Mouse (Mus musculus) forebrain, embryonic 11.5 days (tissue): ENCODE data around the gene Dnaic2. TPM values are rescaled to one million over a fixed set of nuclear protein-coding genes. Genes with fewer than 3 reads are reported as not detected.
A peak's percentile ranks its signal among the peaks of the same experiment; 100 is the strongest.

Experiments used
- ATAC-seq: fragments of 200-750 bp; cut with Nextera tagmentation; replicated peaks from 2 replicates; pipeline ENCODE4 v1.8.0; 2017; ENCODE audit warnings: moderate TSS enrichment; ENCODE audit not compliant: low FRiP score
- DNase-seq: peaks from one replicate; pipeline ENCODE4 v3.0.0-alpha.2; 2017; ENCODE audit warnings: low spot score
- H3K27ac ChIP-seq: fragments of 300-500 bp; sonication (generic); 2 replicates; pipeline ENCODE4 v1.5.1; 2014; ENCODE audit warnings: low read depth, low read length
- H3K27me3 ChIP-seq: fragments of 300-500 bp; sonication (generic); 2 replicates; pipeline ENCODE4 v1.6.1; 2014; ENCODE audit warnings: mild to moderate bottlenecking, low read length, mixed read lengths; ENCODE audit not compliant: control insufficient read depth, insufficient read depth
- H3K36me3 ChIP-seq: fragments of 300-500 bp; sonication (generic); 2 replicates; pipeline ENCODE4 v1.6.1; 2014; ENCODE audit warnings: mild to moderate bottlenecking, low read length, moderate library complexity, mixed read lengths; ENCODE audit not compliant: control insufficient read depth, insufficient read depth
- H3K4me1 ChIP-seq: fragments of 300-500 bp; sonication (generic); replicated peaks from 2 replicates; pipeline ENCODE4 v1.6.1; 2014; ENCODE audit warnings: low read length, mixed read lengths; ENCODE audit not compliant: control insufficient read depth, insufficient read depth
- H3K4me2 ChIP-seq: fragments of 300-500 bp; sonication (generic); 2 replicates; pipeline ENCODE4 v1.6.1; 2014; ENCODE audit warnings: low read depth, mild to moderate bottlenecking, low read length, moderate library complexity, mixed read lengths; ENCODE audit not compliant: severe bottlenecking
- H3K4me3 ChIP-seq: fragments of 300-500 bp; sonication (generic); 2 replicates; pipeline ENCODE4 v1.5.1; 2014; ENCODE audit warnings: low read depth, low read length
- H3K9ac ChIP-seq: fragments of 300-500 bp; sonication (generic); 2 replicates; pipeline ENCODE4 v1.6.1; 2014; ENCODE audit warnings: low read length
- H3K9me3 ChIP-seq: fragments of 300-500 bp; sonication (generic); 2 replicates; pipeline ENCODE4 v1.6.1; 2016; ENCODE audit warnings: low read length, mixed read lengths; ENCODE audit not compliant: control insufficient read depth
- WGBS: fragments of 180-500 bp; shearing (Covaris S2); extraction: QIAGEN DNeasy Blood & Tissue Kit; methylation state at CpG from one replicate; pipeline ENCODE4 v1.1.7; 2014; 5-methylcytosine and 5-hydroxymethylcytosine counted together
- polyA plus RNA-seq: library from polyadenylated mRNA; unstranded; fragments of >200 nt; fragmentation: Nextera tagmentation; extraction: Ambion mirVana; gene quantifications from 2 replicates; pipeline ENCODE4 v1.2.1, GENCODE M21; 2014

Dnaic2 gene
- polyA plus RNA-seq, 1 experiment from 2014 or later: 1.1 TPM

DNA sequence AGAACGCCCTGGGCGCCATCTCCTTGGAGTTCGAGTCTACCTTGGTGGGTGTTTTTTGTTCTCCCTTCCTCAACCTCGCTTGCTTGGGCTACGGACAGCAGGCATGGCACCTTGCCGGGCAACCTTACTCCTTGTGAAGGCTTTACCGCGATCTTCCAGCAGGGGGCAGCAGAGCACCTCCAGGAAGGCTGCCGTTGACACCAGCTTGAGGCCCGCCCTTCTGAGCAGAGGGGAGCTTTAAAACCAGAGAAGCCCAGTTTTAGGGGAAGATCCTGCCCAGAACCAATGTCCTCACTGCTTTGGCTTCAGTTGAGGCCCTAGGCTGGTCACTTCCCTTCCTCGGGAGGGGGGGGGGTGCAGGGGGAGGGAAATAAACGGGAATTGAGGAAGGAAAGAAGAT is 17.9 kb downstream of the Dnaic2 start:
- H3K9ac ChIP-seq: peak overlapping the region; percentile 47
- peak overlapping the region; percentile 31; the same call in 1 of the 2 replicates for H3K4me2 ChIP-seq
- ATAC-seq: peak; percentile 69
- WGBS: 2% methylated on average over 12 of the region's 12 CpGs
- peaks cover 8% of the 10 kb centered on the region; the same call in 1 of the 2 replicates for H3K4me1 ChIP-seq
- H3K4me3 ChIP-seq: no peak overlapping the region
- peak; percentile 97 for DNase-seq
- no peak overlapping the region for H3K27ac ChIP-seq
- no peaks in the 10 kb centered on the region for H3K27me3 ChIP-seq
- H3K36me3 ChIP-seq: no peaks in the 10 kb centered on the region
- H3K9me3 ChIP-seq: no peaks in the 10 kb centered on the region

DNA sequence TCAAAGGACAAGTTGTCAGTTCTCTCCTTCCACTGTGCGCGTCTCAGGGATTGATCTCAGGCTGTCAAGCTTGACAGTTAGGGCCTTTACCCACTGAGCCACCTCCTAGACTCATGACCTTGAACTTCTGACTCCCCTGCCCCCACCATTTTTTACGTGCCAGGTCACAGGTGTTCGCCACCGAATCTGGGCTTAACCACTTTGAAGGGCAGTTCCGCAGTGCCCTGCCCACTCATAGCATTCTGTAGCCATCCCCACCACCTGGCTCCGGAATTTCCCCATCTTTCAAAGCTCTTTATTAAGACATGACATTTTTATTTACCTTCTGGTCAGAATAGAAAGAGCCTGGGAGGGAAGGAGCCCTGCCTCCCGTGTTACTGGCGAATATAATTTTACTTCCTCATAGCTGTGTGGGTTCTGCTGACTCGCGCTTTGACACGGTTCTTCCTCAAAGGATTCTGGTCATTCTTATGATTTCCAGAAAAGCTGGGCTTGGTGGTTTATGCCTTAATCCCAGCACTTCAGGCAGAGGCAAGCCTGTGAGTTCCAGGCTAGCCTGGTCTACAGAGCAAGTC is 20.4 kb downstream of the Dnaic2 start:
- H3K9ac ChIP-seq: no peak overlapping the region
- ATAC-seq (no peak), DNase-seq (no peak)
- H3K36me3 ChIP-seq: no peaks in the 10 kb centered on the region
- no peaks in the 10 kb centered on the region for H3K9me3 ChIP-seq
- H3K4me3 ChIP-seq: no peak overlapping the region
- H3K4me1 ChIP-seq: 0 out of 2 replicates have a peak, but pooled peaks cover 3% of the 10 kb centered on the region
- no peaks in the 10 kb centered on the region for H3K27me3 ChIP-seq
- H3K27ac ChIP-seq: no peak overlapping the region
- no peak overlapping the region for H3K4me2 ChIP-seq
- 87% methylated on average over 12 of the region's 12 CpGs for WGBS

DNA sequence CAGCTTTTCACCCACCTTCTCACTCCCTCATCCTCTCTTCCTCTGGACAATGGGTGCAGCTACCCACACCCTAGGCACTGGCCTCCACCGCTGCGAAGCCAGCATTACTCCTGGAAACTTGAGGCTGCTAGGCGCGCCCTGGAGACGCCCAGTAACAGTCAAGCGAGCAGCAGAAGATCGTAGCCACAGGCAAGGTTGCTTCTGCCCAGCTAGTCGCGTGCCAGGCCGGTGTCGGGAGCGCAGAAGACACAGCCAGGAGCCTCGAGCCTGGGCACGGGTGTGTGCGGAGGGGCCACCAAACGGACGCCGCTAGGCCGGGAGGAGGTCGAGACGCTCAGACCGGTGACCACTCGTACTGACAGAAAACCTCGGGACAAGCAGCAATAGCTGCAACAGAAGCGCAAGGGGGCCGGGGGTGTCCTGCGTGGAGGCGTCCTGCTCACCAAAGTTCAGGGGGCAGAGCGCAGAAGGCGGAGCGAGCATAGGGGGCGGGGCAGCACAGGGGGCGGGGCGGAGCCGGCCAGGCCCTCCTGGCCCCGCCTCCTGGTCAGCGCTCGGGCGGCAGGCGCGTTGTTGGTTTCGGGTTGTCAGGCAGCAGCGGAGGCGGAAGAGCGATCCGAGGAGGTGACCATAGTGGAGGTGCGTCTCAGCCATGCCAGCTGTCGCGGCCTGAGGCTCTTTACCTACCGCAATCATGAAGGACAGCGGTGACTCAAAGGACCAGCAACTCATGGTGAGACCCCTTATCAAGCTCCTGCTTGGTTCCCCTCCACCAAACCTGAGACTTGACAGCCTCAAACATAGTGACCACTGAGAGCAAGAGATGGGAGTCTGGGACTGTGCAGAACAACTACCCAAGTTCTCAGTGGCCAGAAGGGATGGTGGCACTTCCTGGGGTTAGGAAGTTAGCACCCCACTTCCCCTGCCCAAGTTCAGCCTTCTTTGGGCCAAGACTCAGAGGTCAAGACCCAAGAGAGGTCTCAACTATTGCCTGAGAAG is 37.9 kb downstream of the Dnaic2 start, which contains the start of gene Kif19a:
TSS of gene Kif19a (plus strand) at position 569 of the 999 bp plus-strand sequence.
- Histone ChIP-seq H3K9me3 (no peaks in the 10 kb centered on the region), H3K9ac (peak within 1 kb of the TSS; percentile 42), H3K36me3 (no peaks in the 10 kb centered on the region), H3K27me3 (peaks cover 14% of the 10 kb centered on the region; the same call in 1 of the 2 replicates), H3K27ac (no peak within 1 kb of the TSS), H3K4me1 (peaks cover 7% of the 10 kb centered on the region; the same call in 1 of the 2 replicates), H3K4me2 (peak within 1 kb of the TSS; percentile 75), H3K4me3 (peak within 1 kb of the TSS; percentile 42)
- WGBS: 2% methylated on average over 50 of the region's 51 CpGs
- peak; percentile 87 for ATAC-seq
- peak; percentile 87 for DNase-seq

DNA sequence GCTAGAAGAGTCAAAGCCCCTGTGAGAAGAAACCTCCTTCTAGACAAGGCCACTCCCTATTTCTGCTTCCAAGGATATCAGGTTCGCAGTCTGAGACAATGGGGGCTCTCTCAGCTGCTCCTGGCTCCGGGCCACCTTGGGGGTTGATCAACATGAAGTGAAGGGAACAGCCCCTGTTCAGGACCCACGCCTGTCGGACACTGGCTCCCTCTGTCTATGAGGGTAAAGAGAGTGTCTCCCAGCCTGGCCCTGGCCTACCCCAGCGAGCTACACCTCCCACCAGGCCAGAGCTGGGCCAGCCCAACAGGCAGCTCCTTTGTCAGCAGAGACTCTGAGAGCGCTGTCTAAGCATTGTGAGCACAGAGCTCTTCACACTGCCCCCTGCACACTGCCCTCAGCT is 42.7 kb downstream of the Dnaic2 start:
- Histone ChIP-seq H3K27me3 (peaks cover 11% of the 10 kb centered on the region; the same call in 1 of the 2 replicates), H3K36me3 (no peaks in the 10 kb centered on the region), H3K4me2 (no peak overlapping the region), H3K9me3 (no peaks in the 10 kb centered on the region), H3K9ac (no peak overlapping the region), H3K27ac (no peak overlapping the region), H3K4me1 (peaks cover 4% of the 10 kb centered on the region; the same call in 1 of the 2 replicates), H3K4me3 (no peak overlapping the region)
- WGBS: 38% methylated on average over 6 of the region's 6 CpGs
- no peak for ATAC-seq
- DNase-seq: no peak

DNA sequence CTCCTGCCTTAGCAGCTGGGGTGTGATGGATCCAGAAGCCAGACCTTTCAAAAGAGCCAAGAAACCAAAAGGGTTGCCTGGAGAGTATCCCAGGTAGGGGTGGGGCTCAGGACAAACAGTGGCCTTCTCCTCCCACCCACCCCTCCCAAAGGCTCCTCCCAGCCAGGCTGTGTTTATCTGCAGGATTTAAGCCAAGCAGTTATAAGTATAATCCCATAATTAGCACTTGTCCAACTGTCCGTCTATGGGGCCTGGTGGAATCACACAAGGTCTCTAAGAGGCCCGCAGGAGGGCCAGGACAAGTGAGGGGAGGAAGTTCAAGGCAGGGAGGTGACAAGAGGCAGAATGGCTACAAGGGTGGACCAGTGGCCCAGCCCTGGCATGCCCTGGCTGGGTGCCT is 44.7 kb downstream of the Dnaic2 start:
- no peaks in the 10 kb centered on the region for H3K36me3 ChIP-seq
- H3K27me3 ChIP-seq: no peaks in the 10 kb centered on the region
- WGBS: 65% methylated on average over 2 of the region's 2 CpGs
- H3K4me3 ChIP-seq: no peak overlapping the region
- no peak for ATAC-seq
- H3K27ac ChIP-seq: no peak overlapping the region
- H3K9me3 ChIP-seq: no peaks in the 10 kb centered on the region
- no peak overlapping the region for H3K9ac ChIP-seq
- no peak for DNase-seq
- H3K4me1 ChIP-seq: no peaks in the 10 kb centered on the region
- no peak overlapping the region for H3K4me2 ChIP-seq

DNA sequence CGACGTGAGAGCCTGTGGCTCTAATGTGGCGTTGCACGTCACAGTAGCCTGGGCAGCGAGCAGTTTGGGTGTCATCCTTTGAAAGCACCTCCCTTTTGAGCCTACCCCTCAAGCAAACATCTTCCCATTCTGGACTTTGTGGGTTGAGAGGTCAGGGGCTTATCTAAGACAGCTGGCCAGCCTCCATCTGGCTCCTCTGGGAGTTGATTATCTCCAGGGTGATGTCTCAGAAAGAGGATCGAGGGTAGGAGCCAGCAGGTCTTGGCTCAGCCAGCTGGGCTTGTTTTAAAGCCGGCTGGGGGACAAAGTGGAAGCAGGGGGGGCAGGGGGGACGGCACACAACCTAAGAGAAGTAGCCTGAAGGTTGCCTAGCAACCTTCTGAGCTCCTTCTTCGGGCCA is 52.9 kb downstream of the Dnaic2 start:
- no peak overlapping the region for H3K27ac ChIP-seq
- no peak overlapping the region for H3K4me3 ChIP-seq
- ATAC-seq (no peak), DNase-seq (no peak)
- no peaks in the 10 kb centered on the region for H3K36me3 ChIP-seq
- no peak overlapping the region for H3K4me2 ChIP-seq
- 43% methylated on average over 9 of the region's 9 CpGs for WGBS
- no peak overlapping the region for H3K9ac ChIP-seq
- H3K9me3 ChIP-seq: no peaks in the 10 kb centered on the region
- no peaks in the 10 kb centered on the region for H3K27me3 ChIP-seq
- peaks cover 3% of the 10 kb centered on the region; the same call in 1 of the 2 replicates for H3K4me1 ChIP-seq

DNA sequence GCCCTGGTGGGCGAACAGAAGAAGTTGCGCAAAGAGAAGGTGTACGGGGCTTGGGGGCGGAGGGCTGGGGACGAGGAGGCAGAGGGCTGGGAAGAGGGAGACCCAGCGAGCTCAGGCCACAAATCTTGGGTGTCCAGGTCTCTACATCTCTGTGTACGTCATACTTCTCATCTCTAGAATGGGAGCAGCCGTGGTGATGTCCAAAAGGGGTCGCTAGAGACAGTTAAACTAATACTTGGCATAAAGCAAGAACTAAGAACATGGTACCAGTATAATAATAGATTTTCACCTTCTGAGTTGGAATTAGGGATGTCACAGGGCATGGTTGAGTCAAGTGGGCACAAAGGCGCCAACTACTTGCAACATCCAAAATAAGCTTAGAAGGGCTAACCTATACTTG is 58.7 kb downstream of the Dnaic2 start:
- Histone ChIP-seq H3K27ac (no peak overlapping the region), H3K9me3 (no peaks in the 10 kb centered on the region), H3K27me3 (peaks cover 33% of the 10 kb centered on the region), H3K4me3 (no peak overlapping the region; the same call in 1 of the 2 replicates), H3K9ac (peak overlapping the region; percentile 47), H3K36me3 (no peaks in the 10 kb centered on the region), H3K4me1 (peaks cover 8% of the 10 kb centered on the region; the same call in 1 of the 2 replicates), H3K4me2 (peak overlapping the region; percentile 49)
- DNase-seq: no peak
- no peak for ATAC-seq
- WGBS: 53% methylated on average over 10 of the region's 10 CpGs

DNA sequence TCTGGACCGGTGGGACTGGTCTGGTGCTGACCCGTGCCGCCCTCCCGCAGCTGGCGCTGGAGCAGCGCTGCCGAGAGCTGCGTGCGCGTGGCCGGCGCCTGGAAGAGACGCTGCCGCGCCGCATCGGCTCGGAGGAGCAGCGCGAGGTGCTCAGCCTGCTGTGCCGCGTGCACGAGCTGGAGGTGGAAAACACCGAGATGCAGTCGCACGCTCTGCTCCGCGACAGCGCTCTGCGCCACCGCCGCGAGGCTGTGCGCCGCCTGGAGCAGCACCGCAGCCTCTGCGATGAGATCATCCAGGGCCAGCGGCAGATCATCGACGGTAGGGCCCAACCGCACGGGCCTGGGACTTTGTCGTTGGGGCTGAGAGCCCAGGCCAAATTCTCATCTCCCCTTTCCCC is 59.1 kb downstream of the Dnaic2 start:
- Histone ChIP-seq H3K36me3 (no peaks in the 10 kb centered on the region), H3K4me3 (peak overlapping the region; percentile 19), H3K27me3 (peaks cover 37% of the 10 kb centered on the region), H3K4me1 (peaks cover 10% of the 10 kb centered on the region), H3K9ac (peak overlapping the region; percentile 47), H3K27ac (no peak overlapping the region), H3K9me3 (no peaks in the 10 kb centered on the region), H3K4me2 (peak overlapping the region; percentile 49)
- ATAC-seq: peak; percentile 53; the same call in 1 of the 2 replicates
- peak; percentile 73 for DNase-seq
- 3% methylated on average over 43 of the region's 43 CpGs for WGBS
